In the genomic region with DNA sequence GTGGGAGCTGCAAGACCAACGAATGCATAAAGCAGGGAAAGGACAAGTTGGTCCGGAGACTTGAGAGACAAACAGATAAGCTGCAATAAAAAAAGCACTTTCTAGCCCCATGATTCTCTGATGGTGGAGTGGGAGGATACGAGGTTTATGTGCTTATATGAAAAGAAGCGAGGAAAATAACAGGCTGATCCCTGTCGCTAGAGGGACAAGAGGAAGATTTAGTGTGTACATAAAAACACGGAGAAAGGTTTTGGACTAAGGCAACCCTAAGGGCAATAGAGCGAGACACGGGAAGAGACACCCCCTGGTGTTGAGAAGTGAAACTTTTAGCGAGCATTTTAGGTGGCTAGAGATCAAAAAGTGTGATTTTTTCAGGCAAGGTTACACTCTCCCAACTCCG, we compare ENCODE assay signal across 8 mouse cellular contexts. TPM values are rescaled to one million over a fixed set of nuclear protein-coding genes. Genes with fewer than 3 reads are reported as not detected.
DNase-seq lines count a peak whose midpoint lies in the region; ATAC-seq and TF ChIP-seq lines count a peak whose summit lies in the region.

No protein-coding gene starts in this region.

- peaks cover 24% of the 10 kb centered on the region for H3K4me1 ChIP-seq in thymus, adult 2 months (replicated peaks; ENCODE audit: control insufficient read depth, insufficient read depth, low read length)
- no peaks in the 10 kb centered on the region for H3K4me1 ChIP-seq in cortical plate, adult 2 months (ENCODE audit: control insufficient read depth, insufficient read depth, low read length)
- peaks cover 26% of the 10 kb centered on the region for H3K4me1 ChIP-seq in limb, embryonic 15.5 days
- 0 out of 2 replicates have a peak, but pooled peaks cover 4% of the 10 kb centered on the region for H3K4me1 ChIP-seq in midbrain, postnatal 0 days (ENCODE audit: insufficient read depth, low read length)

- ATAC-seq in hematopoietic stem cell, adult 5-6 weeks (replicated peaks in 1 of 2; ENCODE audit: insufficient read depth in 1 of 2, low FRiP score in 2 of 2, low TSS enrichment in 1 of 2, low read depth in 1 of 2, poor library complexity in 2 of 2, severe bottlenecking in 2 of 2): peak; percentile 63 to 76
- no peak; the same call in 1 of the 2 replicates for ATAC-seq in limb, embryonic 15.5 days (ENCODE audit: insufficient number of reproducible peaks, low FRiP score, low TSS enrichment, low read depth)
- ATAC-seq in midbrain, postnatal 0 days (ENCODE audit: low FRiP score): no peak

- TF ChIP-seq CTCF in thymus, adult 2 months (IDR thresholded peaks at IDR 0.05; ENCODE audit: borderline replicate concordance, control insufficient read depth, extremely low read depth, insufficient read depth, low read length, poor library complexity): no peak
- TF ChIP-seq CTCF in cortical plate, adult 2 months (IDR thresholded peaks at IDR 0.05; ENCODE audit: extremely low read depth, insufficient read depth, low read length): peak; percentile 39
- TF ChIP-seq CTCF in midbrain, postnatal 0 days (IDR thresholded peaks at IDR 0.05): peak; percentile 75

- peaks cover 21% of the 10 kb centered on the region for H3K27me3 ChIP-seq in thymus, adult 2 months (ENCODE audit: control insufficient read depth, insufficient read depth, low read length)
- H3K27me3 ChIP-seq in limb, embryonic 15.5 days: no peaks in the 10 kb centered on the region
- peaks cover 36% of the 10 kb centered on the region for H3K27me3 ChIP-seq in midbrain, postnatal 0 days (ENCODE audit: insufficient read depth, low read length)

- peak overlapping the region; percentile 76 for H3K4me2 ChIP-seq in limb, embryonic 15.5 days
- peak overlapping the region; percentile 83 for H3K4me2 ChIP-seq in midbrain, postnatal 0 days (ENCODE audit: low read depth, low read length, poor library complexity, severe bottlenecking)

- DNase-seq in thymus, adult 2 months: peak; percentile 61
- DNase-seq in thymus, adult 18-20 months: no peak
- peak; percentile 53 for DNase-seq in midbrain, postnatal 0 days (ENCODE audit: low spot score)
- no peak for DNase-seq in layer of hippocampus, adult 9-11 months
- DNase-seq in left cerebral cortex, adult 11 months (ENCODE audit: low spot score): no peak

- H3K9me3 ChIP-seq in limb, embryonic 15.5 days: no peaks in the 10 kb centered on the region
- H3K9me3 ChIP-seq in midbrain, postnatal 0 days (ENCODE audit: low read length): no peaks in the 10 kb centered on the region

- TF ChIP-seq POLR2A in thymus, adult 2 months (IDR thresholded peaks at IDR 0.05; ENCODE audit: control insufficient read depth, extremely low read depth, insufficient read depth, low read length, poor library complexity): no peak
- no peak for TF ChIP-seq POLR2A in cortical plate, adult 2 months (IDR thresholded peaks at IDR 0.05; ENCODE audit: extremely low read depth, insufficient read depth, low read length)

- H3K4me3 ChIP-seq in thymus, adult 2 months (ENCODE audit: control insufficient read depth, insufficient read depth, low read length): peak overlapping the region; percentile 12
- peak overlapping the region; percentile 37 for H3K4me3 ChIP-seq in cortical plate, adult 2 months (ENCODE audit: insufficient read depth, low read length)
- peak overlapping the region; percentile 94 for H3K4me3 ChIP-seq in limb, embryonic 15.5 days
- peak overlapping the region; percentile 52 for H3K4me3 ChIP-seq in midbrain, postnatal 0 days (ENCODE audit: low read depth, low read length)

- no peak overlapping the region for H3K27ac ChIP-seq in thymus, adult 2 months (ENCODE audit: control insufficient read depth, insufficient read depth, low read length)
- H3K27ac ChIP-seq in cortical plate, adult 2 months (ENCODE audit: insufficient read depth, low read length): no peak overlapping the region; the same call in 1 of the 2 replicates
- H3K27ac ChIP-seq in limb, embryonic 15.5 days: peak overlapping the region; percentile 94
- peak overlapping the region; percentile 63; the same call in 1 of the 2 replicates for H3K27ac ChIP-seq in midbrain, postnatal 0 days (ENCODE audit: low read depth, low read length)

- WGBS in thymus, adult 2 months: 2% methylated on average over 10 of the region's 10 CpGs
- WGBS in limb, embryonic 15.5 days: under 1% methylated on average over 10 of the region's 10 CpGs
- WGBS in midbrain, postnatal 0 days: 1% methylated on average over 10 of the region's 10 CpGs

- H3K9ac ChIP-seq in limb, embryonic 15.5 days: peak overlapping the region; percentile 94
- H3K9ac ChIP-seq in midbrain, postnatal 0 days (replicated peaks; ENCODE audit: low read length, poor library complexity, severe bottlenecking): peak overlapping the region; percentile 39; the same call in 1 of the 2 replicates

- H3K36me3 ChIP-seq in thymus, adult 2 months (ENCODE audit: control insufficient read depth, insufficient read depth, low read length): no peaks in the 10 kb centered on the region
- H3K36me3 ChIP-seq in limb, embryonic 15.5 days: 0 out of 2 replicates have a peak, but pooled peaks cover 12% of the 10 kb centered on the region
- H3K36me3 ChIP-seq in midbrain, postnatal 0 days (ENCODE audit: insufficient read depth, low read length): no peaks in the 10 kb centered on the region

RNA-seq across cellular contexts. Expression of a gene that starts 0.7 kb away (rescaled TPM):
- 13.9 and 17.6 TPM in 2 replicates for polyA plus RNA-seq in thymus, adult 2 months (2012; rRNA removed)
- 2.3 and 3.0 TPM in 2 replicates for polyA plus RNA-seq in cortical plate, adult 2 months (2012; rRNA removed)
- total RNA-seq in hematopoietic stem cell, adult 5-6 weeks (2017): 0.74 and 1.3 TPM in 2 replicates
- 50.7 and 52.7 TPM in 2 replicates for polyA plus RNA-seq in limb, embryonic 15.5 days (2015; fragmentation: Nextera tagmentation; extraction: Ambion mirVana)
- 8.1 and 8.2 TPM in 2 replicates for total RNA-seq in midbrain, postnatal 0 days (2014; rRNA removed)
- 3.5 and 3.9 TPM in 2 replicates for polyA plus RNA-seq in midbrain, postnatal 0 days (2015; fragmentation: Nextera tagmentation; extraction: Ambion mirVana)

RNA-seq across cellular contexts. Expression of a gene that starts 23.6 kb away (rescaled TPM):
- 47.2 and 61.5 TPM in 2 replicates for polyA plus RNA-seq in thymus, adult 2 months (2012; rRNA removed)
- 3.7 and 3.8 TPM in 2 replicates for polyA plus RNA-seq in cortical plate, adult 2 months (2012; rRNA removed)
- total RNA-seq in hematopoietic stem cell, adult 5-6 weeks (2017): 68.6 and 76.0 TPM in 2 replicates
- polyA plus RNA-seq in limb, embryonic 15.5 days (2015; fragmentation: Nextera tagmentation; extraction: Ambion mirVana): 52.6 and 53.0 TPM in 2 replicates
- total RNA-seq in midbrain, postnatal 0 days (2014; rRNA removed): 13.3 and 13.7 TPM in 2 replicates
- polyA plus RNA-seq in midbrain, postnatal 0 days (2015; fragmentation: Nextera tagmentation; extraction: Ambion mirVana): 13.2 and 14.3 TPM in 2 replicates

RNA-seq across cellular contexts. Expression of a gene that starts 27.7 kb away (rescaled TPM):
- 8.7 and 9.8 TPM in 2 replicates for polyA plus RNA-seq in thymus, adult 2 months (2012; rRNA removed)
- 5.2 and 5.8 TPM in 2 replicates for polyA plus RNA-seq in cortical plate, adult 2 months (2012; rRNA removed)
- 3.8 and 15.3 TPM in 2 replicates for total RNA-seq in hematopoietic stem cell, adult 5-6 weeks (2017)
- 5.8 and 6.1 TPM in 2 replicates for polyA plus RNA-seq in limb, embryonic 15.5 days (2015; fragmentation: Nextera tagmentation; extraction: Ambion mirVana)
- total RNA-seq in midbrain, postnatal 0 days (2014; rRNA removed): 4.6 and 8.7 TPM in 2 replicates
- polyA plus RNA-seq in midbrain, postnatal 0 days (2015; fragmentation: Nextera tagmentation; extraction: Ambion mirVana): 2.2 and 2.8 TPM in 2 replicates

RNA-seq across cellular contexts. Expression of a gene that starts 39.8 kb away (rescaled TPM):
- polyA plus RNA-seq in thymus, adult 2 months (2012; rRNA removed): 239 and 266 TPM in 2 replicates
- polyA plus RNA-seq in cortical plate, adult 2 months (2012; rRNA removed): 181 and 197 TPM in 2 replicates
- 27.2 and 41.8 TPM in 2 replicates for total RNA-seq in hematopoietic stem cell, adult 5-6 weeks (2017)
- 343 and 373 TPM in 2 replicates for polyA plus RNA-seq in limb, embryonic 15.5 days (2015; fragmentation: Nextera tagmentation; extraction: Ambion mirVana)
- total RNA-seq in midbrain, postnatal 0 days (2014; rRNA removed): 157 and 197 TPM in 2 replicates
- polyA plus RNA-seq in midbrain, postnatal 0 days (2015; fragmentation: Nextera tagmentation; extraction: Ambion mirVana): 404 and 427 TPM in 2 replicates

RNA-seq across cellular contexts. Expression of a gene that starts 43.2 kb away (rescaled TPM):
- polyA plus RNA-seq in thymus, adult 2 months (2012; rRNA removed): 67.6 and 92.4 TPM in 2 replicates
- polyA plus RNA-seq in cortical plate, adult 2 months (2012; rRNA removed): 0.17 and 0.23 TPM in 2 replicates
- total RNA-seq in hematopoietic stem cell, adult 5-6 weeks (2017): not detected in 2 replicates
- not detected in 2 replicates for polyA plus RNA-seq in limb, embryonic 15.5 days (2015; fragmentation: Nextera tagmentation; extraction: Ambion mirVana)
- not detected in 2 replicates for total RNA-seq in midbrain, postnatal 0 days (2014; rRNA removed)
- 0.27 TPM in 1 of 2 replicates, not detected in the other for polyA plus RNA-seq in midbrain, postnatal 0 days (2015; fragmentation: Nextera tagmentation; extraction: Ambion mirVana)

Comparison
In these comparisons a context has a peak if more than half of its experiments do, and no peak if none do; other contexts are left out.
1. DNase-seq: peak in thymus, adult 2 months (single experiment) and midbrain, postnatal 0 days (single experiment); none in thymus, adult 18-20 months (0 of 2), layer of hippocampus, adult 9-11 months (single experiment) and left cerebral cortex, adult 11 months (single experiment).
2. H3K27ac ChIP-seq: peak in limb, embryonic 15.5 days (single experiment) and midbrain, postnatal 0 days (single experiment); none in thymus, adult 2 months (single experiment) and cortical plate, adult 2 months (single experiment).
3. H3K4me3 ChIP-seq: peak in every context shown above with its lines; median percentile 94 in limb, embryonic 15.5 days; 52 in midbrain, postnatal 0 days; 37 in cortical plate, adult 2 months; 12 in thymus, adult 2 months.
4. ATAC-seq: peak in hematopoietic stem cell, adult 5-6 weeks (2 of 2); none in limb, embryonic 15.5 days (single experiment) and midbrain, postnatal 0 days (single experiment).